Mouse (Mus musculus): ENCODE results near the gene Tbc1d5. TPM values are rescaled to one million over a fixed set of nuclear protein-coding genes. Genes with fewer than 3 reads are reported as not detected.

The Tbc1d5 gene
- 3.0 and 3.1 TPM in 2 replicates for polyA plus RNA-seq (2012; rRNA removed)

DNA sequence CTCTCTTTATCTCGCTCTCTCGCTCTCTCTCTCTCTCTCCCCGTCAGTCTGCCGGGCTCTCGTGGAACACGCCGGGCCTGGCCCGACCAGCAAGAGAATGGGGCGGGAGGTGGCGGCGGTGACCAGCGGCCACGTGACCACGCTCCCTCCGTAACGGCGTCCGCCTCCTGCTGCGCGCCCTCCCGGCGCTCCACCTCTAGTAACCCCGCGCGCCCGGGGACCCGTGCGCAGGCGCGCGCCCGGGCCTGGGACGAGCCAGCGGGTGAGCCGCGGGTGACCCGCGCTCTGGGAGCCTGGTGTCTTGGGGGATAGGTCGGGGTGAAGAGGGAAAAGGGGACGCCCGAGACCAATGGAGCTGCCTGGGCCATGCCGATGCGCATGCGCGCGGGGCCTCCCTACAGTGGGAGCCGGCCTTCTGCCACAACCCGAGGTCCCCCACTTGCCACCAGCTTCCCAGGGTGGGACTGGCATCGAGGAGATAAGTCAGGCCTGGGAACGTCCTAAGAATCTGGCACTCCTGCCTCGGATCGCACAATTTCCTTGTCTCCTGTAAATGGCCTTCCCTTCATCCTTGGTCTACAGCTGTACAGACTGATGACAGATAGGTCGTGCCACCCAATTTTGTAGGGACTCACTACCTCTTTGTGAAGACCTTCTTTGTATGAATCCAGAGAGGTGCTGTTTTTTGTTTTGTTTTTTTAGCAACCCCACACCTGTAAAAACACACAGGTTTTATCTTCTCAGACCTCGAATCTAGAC, at the start of gene Tbc1d5:
Gene Tbc1d5, minus strand, starts transcription at position 158 of the 759 bp plus-strand sequence.

